In the genomic region with DNA sequence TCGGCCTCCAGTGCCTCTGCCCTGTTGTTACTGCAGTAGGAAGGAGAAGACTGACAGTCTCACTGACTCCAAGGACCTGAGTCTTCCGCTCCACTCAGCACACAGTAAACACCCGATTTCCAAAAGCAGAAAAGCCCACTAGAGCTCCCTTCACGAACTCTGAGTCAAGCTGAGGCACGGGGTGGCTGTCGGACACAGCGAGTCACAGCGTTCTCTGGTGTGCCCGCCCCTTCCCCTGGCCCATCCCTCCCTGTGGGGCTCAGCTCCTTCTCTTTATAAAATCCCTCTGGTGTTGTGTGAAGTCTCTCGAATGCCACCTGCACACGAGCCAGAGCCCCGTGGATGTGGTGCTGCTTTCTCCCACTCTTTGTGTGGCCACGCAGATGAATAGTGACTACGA, we compare ENCODE assay signal across 11 mouse cellular contexts. TPM values are rescaled to one million over a fixed set of nuclear protein-coding genes. Genes with fewer than 3 reads are reported as not detected.
DNase-seq lines count a peak whose midpoint lies in the region; TF ChIP-seq lines count a peak whose summit lies in the region.
"Had no signal": no experiment of that assay in that cellular context is flagged by ENCODE, and none has a peak within 500 bp of the region (broad histone marks: within the 10 kb centered on the region; RNA-seq: fewer than 3 reads in every experiment).

No protein-coding gene starts in this region.

- H3K27ac ChIP-seq in layer of hippocampus, adult 2 months, result peak overlapping the region; percentile 99; the same call in 1 of the 2 replicates
- 0 out of 2 replicates have a peak overlapping the region, but pooled peaks have one; percentile 46 for H3K27ac ChIP-seq in olfactory bulb, adult 2 months (ENCODE audit: insufficient read depth, low read depth, low read length)
- H3K27ac ChIP-seq: hindbrain, embryonic 15.5 days had no signal

- peak overlapping the region; percentile 94 for H3K4me3 ChIP-seq in layer of hippocampus, adult 2 months
- H3K4me3 ChIP-seq in olfactory bulb, adult 2 months (ENCODE audit: insufficient read depth, low read depth, low read length), result peak overlapping the region; percentile 16; the same call in 1 of the 2 replicates
- H3K4me3 ChIP-seq: hindbrain, embryonic 15.5 days had no signal

- DNase-seq in adrenal gland, adult 2 months, result peak; percentile 44
- no peak for DNase-seq in adrenal gland, postnatal 4 days (ENCODE audit: low spot score in 2 of 2)
- DNase-seq in layer of hippocampus, adult 2 months (ENCODE audit: low spot score in 2 of 2), result no peak
- no peak for DNase-seq in layer of hippocampus, adult 9-11 months
- peak; percentile 26 for DNase-seq in thymus, postnatal 4 days
- no peak for DNase-seq in thymus, postnatal 14 days
- DNase-seq in kidney, postnatal 36 days, result no peak
- DNase-seq: kidney, postnatal 10 days; lung, postnatal 36 days had no signal

- H3K4me1 ChIP-seq in olfactory bulb, adult 2 months (ENCODE audit: control insufficient read depth, insufficient read depth, low read length), result peaks cover 32% of the 10 kb centered on the region

- WGBS in olfactory bulb, adult 2 months, result 17% methylated on average over 14 of the region's 14 CpGs

- no peak for TF ChIP-seq CTCF in layer of hippocampus, adult 2 months (conservative IDR thresholded peaks at IDR 0.05)
- no peak for TF ChIP-seq CTCF in olfactory bulb, adult 2 months (IDR thresholded peaks at IDR 0.05; ENCODE audit: insufficient read depth, low read depth, low read length)

- no peak for TF ChIP-seq POLR2A in olfactory bulb, adult 2 months (IDR thresholded peaks at IDR 0.05; ENCODE audit: insufficient read depth, low read depth, low read length)

RNA-seq across cellular contexts. Expression of a gene that starts 7.0 kb away (rescaled TPM):
- total RNA-seq in adrenal gland, adult 2 months (2021), result 10 to 100 TPM; 43.2 to 50.9 TPM
- 38.2 and 56.7 TPM in 2 replicates for polyA plus RNA-seq in adrenal gland, adult 2 months (2012; rRNA removed)
- 10 to 100 TPM; 34.3 to 36.1 TPM for total RNA-seq in adrenal gland, postnatal 4 days (2021)
- 100 to 1,000 TPM; 104 to 109 TPM for total RNA-seq in layer of hippocampus, adult 2 months (2021)
- polyA plus RNA-seq in olfactory bulb, adult 2 months (2012; ENCODE audit: insufficient read depth, insufficient read length, low replicate concordance, missing spikeins), result not detected in 2 replicates

Comparison
In these comparisons a context has a peak if more than half of its experiments do, and no peak if none do; other contexts are left out.
1. DNase-seq: peak in adrenal gland, adult 2 months (single experiment) and thymus, postnatal 4 days (single experiment); none in adrenal gland, postnatal 4 days (0 of 2), layer of hippocampus, adult 2 months (0 of 2), layer of hippocampus, adult 9-11 months (single experiment), thymus, postnatal 14 days (single experiment) and kidney, postnatal 36 days (0 of 2).